Mouse (Mus musculus): ENCODE results near the gene Eng.

Eng gene

DNA sequence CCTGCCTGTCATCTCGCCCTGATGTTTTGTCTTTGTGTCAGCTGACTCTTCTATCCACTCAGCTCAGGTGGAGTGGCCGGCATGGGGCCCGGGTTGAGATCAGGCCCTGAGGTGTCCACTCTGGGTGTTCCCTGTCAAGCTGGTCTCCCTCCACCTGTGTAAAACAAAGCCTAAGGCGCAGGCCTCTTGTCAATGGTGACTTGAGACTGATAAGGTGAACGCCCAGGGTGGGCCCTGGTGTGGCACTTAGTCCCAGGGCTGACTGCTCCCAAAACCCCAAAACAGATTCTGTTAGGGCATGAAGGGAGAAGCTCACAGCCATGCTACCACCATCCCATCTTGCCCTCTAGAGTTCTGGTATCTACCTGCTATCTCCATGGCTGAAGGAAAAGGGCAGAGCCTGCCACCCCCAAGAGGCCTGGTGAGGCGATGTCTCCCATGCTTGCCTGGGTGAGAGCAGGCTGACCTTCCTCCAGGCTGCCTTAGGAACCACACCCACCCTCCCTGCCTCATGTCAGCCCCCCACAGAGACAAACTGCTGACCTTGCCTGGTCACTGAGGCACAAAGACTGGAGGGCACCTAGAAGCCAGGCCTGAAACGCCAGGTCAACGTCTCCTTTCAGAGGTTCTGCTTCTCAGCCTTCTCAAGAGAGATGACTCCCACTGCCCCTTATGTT, 1.5 kb upstream of the Eng start:
- DNase-seq (ENCODE audit: low read depth, low spot score): no peak

DNA sequence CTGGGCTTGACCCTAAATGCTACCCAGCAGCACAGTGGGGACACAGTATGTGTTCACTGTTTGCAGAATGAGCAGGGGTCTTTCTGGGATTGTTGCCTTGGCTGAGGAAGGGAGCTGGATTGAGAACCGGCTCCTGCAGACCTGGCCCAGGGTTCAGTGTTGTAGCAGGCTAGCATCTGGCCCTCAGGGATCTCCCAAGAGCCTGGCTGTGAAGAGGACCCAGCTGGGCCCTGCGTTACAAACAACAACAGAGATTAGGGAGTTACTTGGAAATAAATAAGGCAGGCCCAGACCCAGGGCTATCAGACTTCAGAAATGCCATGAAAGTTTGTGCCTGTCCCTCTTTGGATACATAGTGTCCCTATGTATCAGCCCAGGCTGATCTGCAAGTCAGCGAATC, 748 bp upstream of the Eng start:
- DNase-seq (ENCODE audit: low read depth, low spot score): no peak

DNA sequence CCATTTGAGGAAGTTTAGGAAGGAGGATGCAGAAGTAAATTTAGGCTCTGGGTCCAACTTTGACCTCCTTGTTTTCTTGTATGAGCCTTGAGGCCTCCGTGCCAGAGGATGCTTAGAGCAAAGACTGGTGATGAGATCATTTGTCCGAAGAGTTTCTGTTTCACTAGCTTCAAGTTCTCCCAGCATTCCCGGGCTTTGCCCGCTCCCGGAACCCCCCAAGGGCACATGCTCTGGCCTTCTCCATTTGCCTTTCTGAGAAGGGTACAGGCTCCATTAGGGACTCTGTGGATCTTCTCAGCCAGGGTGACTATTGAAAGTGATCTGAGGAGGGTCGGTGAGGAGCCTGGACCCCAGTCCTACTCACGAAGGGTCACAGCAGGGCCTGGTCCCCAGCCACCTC, 971 bp downstream of the Eng start:
- DNase-seq (ENCODE audit: low read depth, low spot score): no peak

DNA sequence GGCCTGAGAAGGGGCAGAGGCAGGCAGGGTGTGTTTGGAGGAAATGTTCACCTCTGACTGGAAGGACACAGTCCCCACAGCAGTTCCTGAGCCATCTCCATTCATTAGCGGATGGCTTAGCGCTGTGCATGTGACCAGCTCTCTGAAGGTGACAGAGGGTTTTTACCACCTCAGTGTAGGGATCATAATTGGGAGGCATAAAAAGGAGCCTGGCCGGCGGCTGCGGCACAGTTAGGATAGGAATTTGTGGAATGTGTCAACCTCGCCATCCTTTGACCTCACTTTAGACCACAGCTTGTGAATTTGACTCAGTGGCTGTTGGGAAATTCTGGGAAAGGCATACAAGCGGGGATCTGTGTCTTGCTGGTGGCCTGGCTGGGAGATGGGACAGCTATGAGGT, 7.4 kb downstream of the Eng start:
- DNase-seq (ENCODE audit: low read depth, low spot score): peak; percentile 64

DNA sequence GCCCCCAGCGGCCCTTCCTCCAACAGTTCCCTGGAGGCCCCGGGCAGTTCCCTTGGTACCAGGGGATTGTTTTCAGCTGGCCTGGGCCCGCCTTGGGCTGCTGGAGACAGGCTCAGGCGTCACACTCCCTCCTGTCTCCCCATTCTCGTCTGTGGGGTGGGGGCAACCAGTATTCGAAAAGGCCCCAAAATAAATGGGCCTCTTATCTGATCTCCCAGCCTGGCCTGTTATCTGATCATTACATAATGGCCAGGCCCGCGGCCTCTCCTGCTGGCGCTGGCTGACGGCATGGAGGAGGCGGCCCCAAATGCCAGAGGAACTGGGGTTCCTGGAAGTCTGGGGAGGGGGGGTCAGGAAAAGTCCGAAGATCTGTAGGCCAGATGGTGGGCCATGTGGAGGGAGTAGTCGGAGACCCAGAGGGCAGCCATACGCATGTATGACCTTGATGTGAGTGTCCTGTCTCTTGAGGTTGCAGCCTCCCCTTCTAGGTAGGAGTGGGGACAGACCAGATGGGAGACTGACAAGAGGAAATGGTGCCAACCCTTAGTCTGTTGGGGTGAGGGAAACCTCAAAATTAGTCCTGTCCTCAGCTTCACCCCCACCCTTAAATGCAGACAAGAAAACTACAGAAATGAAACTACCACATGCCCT, 8.5 kb downstream of the Eng start:
- no peak for DNase-seq (ENCODE audit: low read depth, low spot score)

DNA sequence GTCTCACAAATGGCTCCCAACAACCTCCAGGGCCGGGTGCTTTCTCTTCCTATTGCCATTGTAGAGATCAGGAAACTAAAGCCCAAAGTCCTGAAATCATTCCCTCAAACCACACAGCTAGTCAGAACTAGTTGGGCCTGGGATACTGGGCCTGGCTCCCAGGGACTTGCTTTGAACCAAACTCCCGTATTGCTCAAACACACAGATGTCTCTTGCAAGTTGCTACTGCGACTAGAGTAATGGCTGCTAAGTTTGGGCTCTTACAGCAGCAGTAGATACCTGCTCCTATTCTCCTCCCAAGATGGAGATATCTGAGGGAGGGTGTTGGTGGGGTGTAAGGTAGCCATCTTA, 9.0 kb downstream of the Eng start:
- DNase-seq (ENCODE audit: low read depth, low spot score): peak; percentile 30

DNA sequence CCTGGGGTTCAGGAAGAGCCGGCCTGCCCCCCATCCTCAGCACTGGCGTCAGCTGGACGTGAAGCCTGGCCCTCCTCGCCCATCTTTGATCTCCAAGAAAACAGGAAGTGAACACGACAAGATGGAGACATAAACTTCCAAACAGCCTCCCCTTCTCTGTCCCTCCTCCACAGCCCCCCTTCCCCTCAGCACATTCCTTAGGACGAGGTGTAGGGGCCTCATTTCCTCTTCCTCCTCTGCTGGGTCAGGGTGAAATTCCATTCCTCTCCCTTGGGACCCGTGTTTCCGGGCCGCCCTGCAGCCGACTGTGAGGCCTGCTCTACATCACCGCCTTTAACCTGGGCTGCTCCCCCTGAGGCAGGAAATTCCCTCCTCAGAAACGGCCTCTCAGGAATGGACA, 9.4 kb downstream of the Eng start:
- DNase-seq (ENCODE audit: low read depth, low spot score): peak; percentile 46

DNA sequence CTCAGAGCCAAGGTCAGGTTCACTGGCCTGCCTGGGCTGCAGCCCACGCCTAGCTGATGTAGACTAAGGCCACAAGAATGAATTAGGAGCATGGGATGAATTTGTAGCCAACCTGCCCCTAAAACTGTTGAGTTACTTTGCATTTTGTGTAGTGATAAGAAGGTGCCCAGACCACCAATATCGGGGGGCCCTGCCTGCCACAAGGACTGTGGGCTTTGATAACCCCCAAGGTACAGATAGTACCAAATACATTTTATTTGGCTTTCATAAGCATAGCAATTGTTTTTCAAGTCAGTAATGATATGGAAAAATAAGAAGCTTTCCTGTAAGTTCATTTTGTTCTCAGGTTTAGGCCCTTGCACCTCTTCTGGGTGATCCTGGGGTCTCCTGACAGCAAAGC, 12.5 kb downstream of the Eng start:
- no peak for DNase-seq (ENCODE audit: low read depth, low spot score)

DNA sequence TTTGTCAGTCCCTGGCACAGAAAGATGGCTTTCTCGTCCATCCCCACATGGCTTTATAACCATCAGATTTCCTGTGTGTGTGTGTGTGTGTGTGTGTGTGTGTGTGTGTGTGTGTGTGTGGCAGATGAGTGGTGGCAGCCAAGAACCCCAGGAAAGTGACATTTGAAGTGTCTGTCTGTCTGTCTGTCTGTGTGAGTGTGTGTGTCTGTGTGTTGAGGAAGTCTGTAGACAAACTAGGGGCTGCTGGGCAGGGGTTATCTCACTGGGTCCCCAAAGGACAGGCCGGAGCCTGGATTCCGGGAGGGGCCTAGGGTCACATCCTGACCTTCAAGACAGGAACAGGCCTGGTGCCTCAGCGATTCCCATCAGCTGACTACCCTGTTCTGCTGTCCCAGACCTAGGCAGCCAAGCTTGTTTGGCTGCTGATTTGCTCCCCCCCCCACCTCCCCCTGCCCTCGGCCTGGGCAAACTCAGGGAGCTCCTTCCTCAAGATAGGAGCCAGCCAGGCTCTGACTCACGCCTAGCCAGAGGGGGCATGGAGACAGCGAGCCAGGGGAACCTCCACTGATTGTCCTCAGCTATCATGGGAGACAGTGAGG, 15.2 kb downstream of the Eng start:
- peak; percentile 38 for DNase-seq (ENCODE audit: low read depth, low spot score)

DNA sequence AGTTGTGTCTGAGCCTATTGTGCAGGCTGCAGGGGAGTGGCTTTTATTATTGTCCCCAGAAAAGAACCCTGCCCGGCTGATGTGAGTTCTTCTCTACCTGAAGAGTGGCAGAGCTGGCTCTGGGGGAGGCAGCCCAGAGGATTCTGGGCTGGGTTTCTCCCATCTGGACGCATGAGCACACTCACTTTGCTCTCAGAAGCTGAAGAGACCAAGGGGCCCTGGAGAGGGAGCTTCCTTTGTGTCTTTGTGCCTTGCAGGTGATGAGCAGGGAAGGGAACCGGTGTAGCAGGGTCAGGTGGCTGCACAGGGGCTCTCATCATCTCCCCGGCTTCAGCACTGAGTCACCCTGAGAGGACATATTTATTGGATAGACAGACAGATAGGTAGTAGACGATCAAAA, 15.9 kb downstream of the Eng start:
- DNase-seq (ENCODE audit: low read depth, low spot score): no peak

DNA sequence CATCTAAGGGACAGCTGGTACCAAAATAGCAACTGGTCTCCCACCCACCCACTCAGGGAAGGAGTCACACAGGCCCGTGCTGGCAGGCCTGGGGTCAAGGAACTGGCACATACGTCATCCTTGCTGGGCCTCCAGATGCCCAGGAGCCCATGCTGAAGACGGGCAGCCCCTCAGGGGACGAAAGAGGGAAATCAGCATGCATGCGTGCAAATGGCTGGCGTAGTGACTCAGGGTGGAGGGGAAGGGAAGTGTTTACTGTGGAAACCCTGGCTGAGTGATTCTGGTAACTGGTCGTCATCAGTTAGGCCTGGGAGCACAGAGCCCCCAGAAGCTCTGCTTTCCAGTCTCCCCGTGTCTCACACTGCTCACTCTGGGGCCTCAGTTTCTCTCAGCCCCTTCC, 18.9 kb downstream of the Eng start:
- DNase-seq (ENCODE audit: low read depth, low spot score): no peak

DNA sequence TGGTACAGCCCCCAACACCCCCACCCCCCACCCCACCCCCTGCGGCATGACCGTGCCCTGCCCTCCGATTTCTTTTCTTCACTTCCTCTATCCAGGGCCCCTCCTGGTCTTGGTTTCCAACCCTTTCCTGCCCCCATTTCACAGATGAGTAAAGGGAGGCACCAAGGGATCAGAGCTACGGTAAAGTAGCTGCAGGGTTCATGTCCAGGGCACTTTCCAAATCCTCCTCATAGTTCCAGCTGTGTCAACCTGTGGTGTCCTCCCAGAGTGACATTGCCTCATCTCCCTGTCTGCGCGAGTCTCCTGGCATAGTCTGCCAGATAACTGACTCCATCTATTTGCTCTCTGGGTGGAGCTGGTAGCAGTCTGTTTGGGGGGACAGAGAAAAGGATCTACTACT, 19.5 kb downstream of the Eng start:
- no peak for DNase-seq (ENCODE audit: low read depth, low spot score)

DNA sequence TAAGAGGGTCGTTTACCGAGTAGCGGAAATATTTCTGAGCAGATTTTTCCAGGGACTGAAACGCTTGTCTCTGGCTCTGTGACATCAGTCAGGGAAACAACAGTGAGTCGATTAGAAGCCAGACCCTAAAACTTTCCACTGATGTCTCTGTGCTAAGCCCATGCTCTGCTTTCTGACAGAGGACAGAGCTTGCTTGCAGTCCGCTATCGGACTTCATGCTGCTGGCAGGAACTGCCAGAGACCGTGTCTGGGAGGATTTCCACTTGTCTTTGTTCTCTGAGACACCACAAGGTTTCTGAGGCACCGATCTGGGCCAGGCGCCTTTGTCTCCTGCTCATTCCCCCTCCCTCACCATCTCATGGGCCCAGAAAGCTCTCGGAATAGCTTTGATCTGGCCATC, 21.4 kb downstream of the Eng start:
- no peak for DNase-seq (ENCODE audit: low read depth, low spot score)

DNA sequence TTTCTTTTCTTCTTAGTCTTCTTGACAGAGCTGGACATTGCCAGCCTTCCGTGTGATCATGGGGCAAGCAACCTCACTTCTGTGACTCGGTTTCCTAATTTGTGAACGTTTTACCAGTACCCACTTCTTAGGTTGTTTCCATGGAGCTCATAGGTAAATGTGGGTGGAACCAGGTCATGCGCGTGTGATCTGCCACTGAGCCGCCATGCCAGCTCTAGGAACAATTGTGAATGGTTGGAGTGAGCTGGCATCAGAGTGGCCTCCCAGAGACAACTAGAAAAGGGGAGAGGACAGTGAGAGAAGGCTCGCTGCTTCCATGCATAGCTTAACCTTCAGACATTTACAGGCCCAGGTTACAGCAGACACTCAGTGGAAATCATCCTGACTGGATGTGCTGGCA, 21.8 kb downstream of the Eng start:
- no peak for DNase-seq (ENCODE audit: low read depth, low spot score)

DNA sequence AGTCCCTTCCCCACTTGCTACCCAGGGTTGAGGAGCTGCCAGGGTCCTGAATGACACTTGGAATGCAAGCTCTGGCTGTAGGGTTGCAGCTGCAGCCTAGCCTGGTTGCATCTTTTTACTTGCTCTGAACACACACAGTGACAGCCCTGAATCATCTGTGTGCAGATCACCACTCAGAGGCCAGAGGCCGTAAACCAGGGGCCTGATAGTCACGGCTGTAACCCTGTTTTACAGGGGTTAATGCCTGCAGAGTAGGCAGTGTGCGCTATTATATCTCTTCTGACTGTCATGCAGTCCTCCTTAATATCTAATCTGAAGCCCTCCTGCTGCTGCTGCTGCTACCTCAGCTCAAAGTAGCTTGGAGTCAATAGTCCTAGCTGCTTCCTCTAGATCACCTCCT, 23.5 kb downstream of the Eng start:
- DNase-seq (ENCODE audit: low read depth, low spot score): no peak

DNA sequence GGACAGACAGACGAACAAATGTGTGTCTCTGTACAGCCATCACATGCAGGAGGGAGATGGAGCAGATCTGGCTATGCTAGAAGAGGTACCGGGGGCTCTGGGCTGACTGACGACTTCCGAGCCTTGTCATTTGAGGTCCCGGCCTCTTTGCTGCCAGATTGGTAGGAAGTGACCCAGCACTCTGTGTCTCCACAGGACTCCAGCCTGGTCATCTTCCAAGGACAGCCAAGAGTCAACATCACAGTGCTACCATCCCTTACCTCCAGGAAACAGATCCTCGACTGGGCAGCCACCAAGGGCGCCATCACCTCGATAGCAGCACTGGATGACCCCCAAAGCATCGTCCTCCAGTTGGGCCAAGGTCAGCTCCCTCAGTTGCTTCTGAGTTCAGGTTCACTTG, 24.8 kb downstream of the Eng start:
- DNase-seq (ENCODE audit: low read depth, low spot score): no peak

DNA sequence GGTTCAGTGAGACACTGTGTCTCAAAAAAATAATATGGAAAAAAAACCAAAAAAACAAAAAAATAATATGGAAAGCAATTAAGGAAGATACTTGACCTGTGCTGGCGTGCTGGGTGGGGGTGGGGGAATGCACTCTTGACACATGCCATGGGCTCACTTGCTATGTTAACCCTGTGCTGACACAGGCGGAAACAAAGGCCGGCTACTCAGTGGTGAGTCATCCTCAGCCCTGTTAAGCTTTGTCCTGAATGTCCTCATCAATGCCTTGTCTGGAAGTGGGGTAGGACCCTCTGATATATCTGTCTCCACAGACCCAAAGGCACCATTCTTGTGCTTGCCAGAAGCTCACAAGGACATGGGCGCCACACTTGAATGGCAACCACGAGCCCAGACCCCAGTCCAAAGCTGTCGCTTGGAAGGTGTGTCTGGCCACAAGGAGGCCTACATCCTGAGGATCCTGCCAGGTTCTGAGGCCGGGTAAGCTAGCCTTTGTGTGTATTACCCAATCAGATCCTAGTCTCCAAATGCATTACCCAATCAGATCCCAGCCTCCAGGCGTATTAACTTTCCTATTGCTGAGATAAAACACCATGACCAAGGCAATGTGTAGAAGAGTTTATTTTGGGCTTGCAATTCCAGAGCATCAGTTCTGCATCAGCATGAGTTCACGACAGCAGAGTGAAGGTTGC, 25.7 kb downstream of the Eng start:
- peak; percentile 56 for DNase-seq (ENCODE audit: low read depth, low spot score)

DNA sequence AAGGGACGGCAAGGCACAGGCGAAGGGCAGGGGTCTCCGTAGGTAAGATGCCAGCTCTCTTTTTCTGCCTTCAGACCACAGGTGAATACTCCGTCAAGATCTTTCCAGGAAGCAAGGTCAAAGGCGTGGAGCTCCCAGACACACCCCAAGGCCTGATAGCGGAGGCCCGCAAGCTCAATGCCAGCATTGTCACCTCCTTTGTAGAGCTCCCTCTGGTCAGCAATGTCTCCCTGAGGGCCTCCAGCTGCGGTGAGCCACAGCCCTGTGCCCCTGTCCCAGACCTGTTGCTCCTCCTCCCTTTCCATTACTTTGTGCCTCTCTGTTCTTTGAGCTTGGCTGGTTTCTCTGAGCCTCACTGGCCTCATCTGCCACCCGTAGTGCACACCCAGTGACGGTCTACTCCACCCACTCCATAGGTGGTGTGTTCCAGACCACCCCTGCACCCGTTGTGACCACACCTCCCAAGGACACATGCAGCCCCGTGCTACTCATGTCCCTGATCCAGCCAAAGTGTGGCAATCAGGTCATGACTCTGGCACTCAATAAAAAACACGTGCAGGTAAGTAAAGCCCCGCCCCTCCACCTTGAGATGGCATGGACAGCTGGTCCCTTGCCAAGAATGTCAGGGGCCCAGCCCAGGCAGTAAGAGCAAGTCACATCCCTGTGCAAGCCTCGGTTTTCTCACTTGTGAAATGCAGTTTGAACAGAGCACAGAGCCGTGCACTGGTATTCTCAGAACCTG, 27.0 kb downstream of the Eng start:
- no peak for DNase-seq (ENCODE audit: low read depth, low spot score)

DNA sequence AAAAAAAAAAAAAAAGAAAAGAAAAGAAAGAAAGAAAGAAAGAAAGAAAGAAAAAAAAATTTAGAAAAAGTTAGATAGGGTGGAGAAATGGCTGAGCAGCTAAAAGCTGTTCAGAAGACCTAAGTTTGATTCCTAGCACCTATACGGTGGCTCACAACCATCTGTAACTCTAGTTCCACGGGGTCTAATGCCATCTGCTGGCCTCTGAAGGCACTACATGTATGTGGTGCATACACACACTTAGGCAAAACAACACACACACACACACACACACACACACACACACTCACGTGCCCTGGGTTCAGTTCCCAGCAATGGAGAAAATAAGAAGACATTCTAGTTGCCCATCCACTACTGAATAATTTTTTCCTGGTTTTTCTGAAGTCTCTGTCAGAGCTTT, 30.4 kb downstream of the Eng start:
- DNase-seq (ENCODE audit: low read depth, low spot score): no peak

DNA sequence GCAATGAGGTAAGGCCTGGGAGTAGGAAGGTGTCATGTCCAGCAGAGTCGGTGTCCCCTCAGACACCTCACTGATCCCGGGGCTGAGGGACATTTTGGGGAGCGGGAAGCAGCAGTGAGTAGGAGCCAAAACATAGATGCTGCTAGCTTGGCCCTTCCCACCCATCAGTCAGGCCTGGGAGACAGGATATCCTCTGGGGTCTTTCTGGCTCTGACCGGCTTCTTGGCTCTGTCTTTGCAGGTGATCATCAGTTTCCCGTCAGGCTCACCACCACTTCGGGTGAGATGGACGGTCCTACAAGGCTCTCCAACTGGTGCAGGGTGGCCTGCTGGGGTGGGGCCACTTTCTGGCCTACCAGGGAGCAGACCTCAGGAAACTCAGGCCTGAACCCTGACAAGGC, 31.3 kb downstream of the Eng start:
- no peak for DNase-seq (ENCODE audit: low read depth, low spot score)

DNA sequence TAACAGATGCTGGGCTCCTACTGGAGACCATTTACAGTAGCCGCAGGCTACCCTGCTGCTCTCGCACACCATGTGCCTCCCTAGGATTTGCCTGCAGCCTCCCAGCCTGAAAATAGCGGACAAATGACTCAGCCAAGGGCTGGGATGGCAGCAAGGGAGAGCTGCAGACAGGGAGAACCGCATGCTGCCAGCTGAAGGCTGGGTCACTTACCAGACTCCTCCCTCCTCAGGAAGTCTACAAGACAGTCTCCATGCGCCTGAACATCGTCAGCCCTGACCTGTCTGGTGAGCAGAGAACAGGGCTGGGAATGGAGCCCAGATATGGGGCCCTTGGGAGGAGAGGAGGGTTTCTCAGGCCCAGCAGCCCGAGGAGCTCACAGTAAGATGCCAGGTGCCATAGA, 33.7 kb downstream of the Eng start:
- peak; percentile 99 for DNase-seq (ENCODE audit: low read depth, low spot score)

DNA sequence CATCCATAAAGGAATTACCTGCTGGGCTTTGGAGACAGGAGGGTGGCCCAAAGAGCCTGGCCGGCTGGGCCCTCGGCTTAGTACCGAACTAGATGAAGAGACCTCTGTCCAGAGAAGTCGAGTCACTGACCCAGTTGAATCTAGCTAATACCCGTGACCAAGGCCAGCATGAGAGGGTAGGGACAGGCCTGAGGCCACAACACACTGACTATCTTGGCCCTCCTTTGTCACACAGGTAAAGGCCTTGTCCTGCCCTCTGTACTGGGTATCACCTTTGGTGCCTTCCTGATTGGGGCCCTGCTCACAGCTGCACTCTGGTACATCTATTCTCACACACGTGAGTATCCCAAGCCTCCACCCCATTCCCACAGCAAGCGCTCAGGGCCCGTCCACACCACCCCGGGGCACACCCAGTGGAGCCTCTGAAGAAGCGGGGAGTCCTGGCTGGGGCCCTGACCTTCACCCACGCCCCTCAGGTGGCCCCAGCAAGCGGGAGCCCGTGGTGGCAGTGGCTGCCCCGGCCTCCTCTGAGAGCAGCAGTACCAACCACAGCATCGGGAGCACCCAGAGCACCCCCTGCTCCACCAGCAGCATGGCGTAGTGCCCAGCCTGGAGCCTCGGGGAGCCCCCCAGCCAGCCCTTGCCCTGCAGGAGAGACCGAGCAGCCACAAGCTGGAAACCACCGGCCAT, 34.7 kb downstream of the Eng start:
- DNase-seq (ENCODE audit: low read depth, low spot score): no peak

All from 3T3-L1 (cell line).